Comparison of ENCODE assay signal across 8 mouse cellular contexts in the genomic region with DNA sequence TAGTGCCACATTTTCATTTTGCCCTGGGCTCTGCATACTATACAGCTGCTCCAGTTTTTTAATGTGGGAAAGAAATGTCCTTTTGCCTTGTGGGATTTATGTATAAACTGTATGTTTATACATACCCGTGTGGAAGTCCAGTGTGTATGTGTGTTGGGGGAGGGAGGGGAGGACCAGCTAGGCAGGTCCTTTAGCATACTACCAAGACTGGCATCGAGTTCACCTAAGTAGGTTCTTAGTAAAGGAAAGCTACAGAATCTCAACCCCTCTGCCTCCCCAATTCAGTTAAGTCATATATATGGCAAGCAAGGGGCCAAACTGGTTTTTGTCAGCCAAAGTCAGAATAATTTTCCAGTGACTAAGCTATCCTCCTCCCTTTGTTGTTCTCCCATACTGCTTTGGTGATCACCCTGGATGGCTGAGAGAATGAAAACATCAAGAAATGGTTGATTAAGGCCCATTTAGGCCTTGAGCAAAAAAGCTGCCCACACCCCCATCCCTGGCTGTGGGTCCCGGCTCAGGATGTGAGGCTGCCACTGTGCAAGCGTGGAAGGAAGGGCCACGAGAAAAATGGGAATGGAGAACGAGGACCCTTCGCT. TPM values are rescaled to one million over a fixed set of nuclear protein-coding genes. Genes with fewer than 3 reads are reported as not detected.
DNase-seq lines count a peak whose midpoint lies in the region; ATAC-seq and TF ChIP-seq lines count a peak whose summit lies in the region.

No protein-coding gene starts in this region.

- no peaks in the 10 kb centered on the region for H3K36me3 ChIP-seq in heart, embryonic 15.5 days
- peaks cover 0 to 16% of the 10 kb centered on the region in 2 experiments; a peak in 2 of 4 replicates for H3K36me3 ChIP-seq in MEL (ENCODE audit: control insufficient read depth in 1 of 2, insufficient read depth in 2 of 2, low read length in 2 of 2)
- no peaks in the 10 kb centered on the region for H3K36me3 ChIP-seq in heart, postnatal 0 days (replicated peaks; ENCODE audit: control insufficient read depth, insufficient read depth, low read length)
- H3K36me3 ChIP-seq in midbrain, embryonic 10.5 days, result no peaks in the 10 kb centered on the region

- TF ChIP-seq POLR2A in MEL (IDR thresholded peaks at IDR 0.05; ENCODE audit: control insufficient read depth in 1 of 2, insufficient read depth in 1 of 2, low read depth in 1 of 2, low read length in 2 of 2, poor library complexity in 1 of 2), result no peak

- DNase-seq in heart, adult 8-10 months (ENCODE audit: low spot score), result no peak
- no peak for DNase-seq in MEL (ENCODE audit: low read depth, low spot score)
- DNase-seq in heart, postnatal 0 days (ENCODE audit: low spot score), result peak; percentile 16
- no peak for DNase-seq in midbrain, embryonic 10.5 days (ENCODE audit: low spot score)
- DNase-seq in adrenal gland, postnatal 4 days (ENCODE audit: low spot score in 2 of 2), result no peak
- DNase-seq in right cerebral cortex, postnatal 25 days, result no peak
- no peak for DNase-seq in thymus, adult 18-20 months

- peak overlapping the region; percentile 81 for H3K27ac ChIP-seq in heart, embryonic 15.5 days
- H3K27ac ChIP-seq in MEL (ENCODE audit: control insufficient read depth, low read depth, low read length), result peak overlapping the region; percentile 55
- H3K27ac ChIP-seq in heart, postnatal 0 days (ENCODE audit: low read depth), result peak overlapping the region; percentile 71
- peak overlapping the region; percentile 89 for H3K27ac ChIP-seq in midbrain, embryonic 10.5 days (replicated peaks)

- H3K4me3 ChIP-seq in heart, embryonic 15.5 days, result peak overlapping the region; percentile 47
- peak overlapping the region; percentile 67 to 80 for H3K4me3 ChIP-seq in MEL (ENCODE audit: control insufficient read depth in 1 of 2, insufficient read depth in 1 of 2, low read depth in 2 of 2, low read length in 2 of 2)
- H3K4me3 ChIP-seq in heart, postnatal 0 days (ENCODE audit: low read depth, low read length), result peak overlapping the region; percentile 29
- H3K4me3 ChIP-seq in midbrain, embryonic 10.5 days, result peak overlapping the region; percentile 53

- no peaks in the 10 kb centered on the region for H3K9me3 ChIP-seq in heart, embryonic 15.5 days (replicated peaks)
- no peaks in the 10 kb centered on the region for H3K9me3 ChIP-seq in MEL (replicated peaks; ENCODE audit: insufficient read depth, low read length)
- no peaks in the 10 kb centered on the region for H3K9me3 ChIP-seq in heart, postnatal 0 days (replicated peaks; ENCODE audit: control insufficient read depth, low read length)
- no peaks in the 10 kb centered on the region for H3K9me3 ChIP-seq in midbrain, embryonic 10.5 days (replicated peaks)

- peak overlapping the region; percentile 73 for H3K4me2 ChIP-seq in heart, embryonic 15.5 days
- H3K4me2 ChIP-seq in heart, postnatal 0 days (ENCODE audit: low read depth, low read length), result peak overlapping the region; percentile 52

- peak overlapping the region; percentile 48 for H3K9ac ChIP-seq in heart, embryonic 15.5 days
- H3K9ac ChIP-seq in MEL (ENCODE audit: control insufficient read depth, low read depth, low read length, poor library complexity, severe bottlenecking), result peak overlapping the region; percentile 84
- H3K9ac ChIP-seq in heart, postnatal 0 days (replicated peaks; ENCODE audit: low read depth, low read length), result peak overlapping the region; percentile 39

- no peak for TF ChIP-seq CTCF in MEL (IDR thresholded peaks at IDR 0.05 in 2 of 3, conservative IDR thresholded peaks at IDR 0.05 in 1 of 3; ENCODE audit: control insufficient read depth in 1 of 3, insufficient read depth in 1 of 3, low read depth in 2 of 3, low read length in 3 of 3, poor library complexity in 1 of 3, severe bottlenecking in 1 of 3)
- no peak for TF ChIP-seq CTCF in heart, postnatal 0 days (IDR thresholded peaks at IDR 0.05; ENCODE audit: low read depth)

- H3K4me1 ChIP-seq in heart, embryonic 15.5 days (replicated peaks), result peaks cover 5% of the 10 kb centered on the region
- peaks cover 5 to 14% of the 10 kb centered on the region in 2 experiments; a peak in 3 of 4 replicates for H3K4me1 ChIP-seq in MEL (ENCODE audit: control insufficient read depth in 1 of 2, insufficient read depth in 2 of 2, low read length in 2 of 2)
- peaks cover 5% of the 10 kb centered on the region; the same call in 1 of the 2 replicates for H3K4me1 ChIP-seq in heart, postnatal 0 days (ENCODE audit: control insufficient read depth, insufficient read depth)
- peaks cover 6% of the 10 kb centered on the region for H3K4me1 ChIP-seq in midbrain, embryonic 10.5 days

- H3K27me3 ChIP-seq in heart, embryonic 15.5 days, result no peaks in the 10 kb centered on the region
- H3K27me3 ChIP-seq in MEL (ENCODE audit: control insufficient read depth in 1 of 2, insufficient read depth in 2 of 2, low read length in 2 of 2), result no peaks in the 10 kb centered on the region
- H3K27me3 ChIP-seq in heart, postnatal 0 days (ENCODE audit: control insufficient read depth, insufficient read depth, low read length), result no peaks in the 10 kb centered on the region
- H3K27me3 ChIP-seq in midbrain, embryonic 10.5 days (ENCODE audit: low read depth, poor library complexity, severe bottlenecking), result peaks cover 3% of the 10 kb centered on the region; the same call in 1 of the 2 replicates

- TF ChIP-seq EP300 in MEL (IDR thresholded peaks at IDR 0.05; ENCODE audit: low read depth in 1 of 2, low read length in 2 of 2), result no peak
- no peak for TF ChIP-seq EP300 in heart, postnatal 0 days (IDR thresholded peaks at IDR 0.05; ENCODE audit: low read depth)

- no peak for ATAC-seq in heart, embryonic 15.5 days (replicated peaks; ENCODE audit: insufficient number of reproducible peaks, insufficient read depth, low FRiP score, low read depth)
- ATAC-seq in heart, postnatal 0 days (ENCODE audit: insufficient read depth, low read depth), result 0 out of 2 replicates have a peak, but pooled peaks have one; percentile 3

- WGBS in heart, embryonic 15.5 days, result 23% methylated on average over 7 of the region's 7 CpGs
- 24% methylated on average over 7 of the region's 7 CpGs for WGBS in heart, postnatal 0 days
- 22% methylated on average over 7 of the region's 7 CpGs for WGBS in midbrain, embryonic 10.5 days

- no peak for TF ChIP-seq RAD21 in MEL (IDR thresholded peaks at IDR 0.05; ENCODE audit: low read depth, low read length)

- H3K79me2 ChIP-seq in MEL (ENCODE audit: control insufficient read depth, insufficient read depth, low read length, poor library complexity), result peaks cover 2% of the 10 kb centered on the region; the same call in 1 of the 2 replicates

TF ChIP-seq in MEL, 35 proteins besides CTCF, POLR2A, EP300 and RAD21:
- TF ChIP-seq CHD2 (IDR thresholded peaks at IDR 0.05; ENCODE audit: low read length) (no peak), MYC (IDR thresholded peaks at IDR 0.05; ENCODE audit: low read depth, low read length) (no peak), MEF2A (IDR thresholded peaks at IDR 0.05; ENCODE audit: extremely low read depth, insufficient replicate concordance, low read depth, low read length, poor library complexity, severe bottlenecking) (no peak), RCOR1 (IDR thresholded peaks at IDR 0.05; ENCODE audit: low read depth, low read length) (no peak), USF2 (IDR thresholded peaks at IDR 0.05; ENCODE audit: borderline replicate concordance in 1 of 2, insufficient read depth in 1 of 2, low read depth in 1 of 2, low read length in 2 of 2) (no peak), ELF1 (IDR thresholded peaks at IDR 0.05; ENCODE audit: low read depth, low read length) (no peak), SIN3A (IDR thresholded peaks at IDR 0.05; ENCODE audit: low read length) (no peak), SMC3 (IDR thresholded peaks at IDR 0.05; ENCODE audit: low read depth, low read length) (no peak), E2F4 (IDR thresholded peaks at IDR 0.05; ENCODE audit: borderline replicate concordance, low read depth, low read length) (no peak), GATA1 (IDR thresholded peaks at IDR 0.05; ENCODE audit: low read depth, low read length) (no peak), KAT2A (conservative IDR thresholded peaks at IDR 0.05; ENCODE audit: low read depth, low read length) (no peak), ZNF384 (IDR thresholded peaks at IDR 0.05; ENCODE audit: low read depth, low read length) (no peak), POLR2AphosphoS5 (IDR thresholded peaks at IDR 0.05; ENCODE audit: borderline replicate concordance, low read depth, low read length) (no peak), GABPA (IDR thresholded peaks at IDR 0.05; ENCODE audit: low read depth, low read length) (no peak), TBP (IDR thresholded peaks at IDR 0.05; ENCODE audit: low read depth, low read length) (no peak), TAL1 (IDR thresholded peaks at IDR 0.05; ENCODE audit: low read length) (no peak), NELFE (IDR thresholded peaks at IDR 0.05; ENCODE audit: low read depth, low read length) (no peak), ETS1 (IDR thresholded peaks at IDR 0.05; ENCODE audit: low read depth, low read length) (no peak)

RNA-seq across cellular contexts. Expression of a gene that starts 6.1 kb away (rescaled TPM):
- polyA plus RNA-seq in heart, embryonic 15.5 days (2015; fragmentation: Nextera tagmentation; extraction: Ambion mirVana), result 23.6 and 44.5 TPM in 2 replicates
- total RNA-seq in heart, adult 8-10 months (2022), result 10 to 100 TPM; 26.0 to 33.9 (median 26.9) TPM
- total RNA-seq in MEL (2012; rRNA removed), result 8.0 and 9.7 TPM in 2 replicates
- 10 to 100 TPM; 10.9 to 44.0 TPM for polyA plus RNA-seq in MEL (2012; ENCODE audit: insufficient read depth in 1 of 2, insufficient read length in 2 of 2, low read depth in 1 of 2, low replicate concordance in 2 of 2, missing spikeins in 1 of 2)
- total RNA-seq in heart, postnatal 0 days (2014; rRNA removed; ENCODE audit: low replicate concordance), result 55.1 and 70.0 TPM in 2 replicates
- polyA plus RNA-seq in heart, postnatal 0 days (2015; fragmentation: Nextera tagmentation; extraction: Ambion mirVana), result 22.3 and 23.0 TPM in 2 replicates
- 11.2 and 14.6 TPM in 2 replicates for polyA plus RNA-seq in midbrain, embryonic 10.5 days (2016; fragmentation: Nextera tagmentation; extraction: Ambion mirVana)
- 10 to 100 TPM; 47.3 to 61.6 TPM for total RNA-seq in adrenal gland, postnatal 4 days (2021)
